Mouse (Mus musculus) adrenal gland, postnatal 10 days (tissue): ENCODE measurements around the gene Mrgpra6. TPM values are rescaled to one million over a fixed set of nuclear protein-coding genes. Genes with fewer than 3 reads are reported as not detected.

Source experiments
- DNase-seq: peaks from one replicate; pipeline ENCODE4 v3.0.0; 2021; ENCODE audit warnings: mixed read lengths
- long read RNA-seq, 2 experiments: library from polyadenylated mRNA; stranded (forward); transcript quantifications; one replicate each; pipeline ENCODE4 v2.0.0; 2021
- total RNA-seq, 2 experiments: library from RNA; stranded (reverse); gene quantifications; 2 replicates each; pipeline ENCODE4 v1.2.3; 2021

Gene Mrgpra6
- total RNA-seq = not detected
- long read RNA-seq, experiment 1 = 0 reads
- long read RNA-seq, experiment 2 = 0 reads

GRCm38 (mm10) chr7:47204830-47205229 is at the start of gene Mrgpra6:
TSS of gene Mrgpra6 (minus strand) at chr7:47204920.
- no peak for DNase-seq

- no peak for DNase-seq
Observed at GRCm38 (mm10) chr7:47252770-47253169, 48.0 kb upstream of the Mrgpra6 start, which contains the start of gene Mrgpra9. TSS of gene Mrgpra9 (minus strand) at chr7:47252848.

- DNase-seq = no peak
Observed at GRCm38 (mm10) chr7:47244658-47245057, 39.9 kb upstream of the Mrgpra6 start.

GRCm38 (mm10) chr7:47195271-47195670 is 9.4 kb downstream of the Mrgpra6 start:
- DNase-seq = no peak

GRCm38 (mm10) chr7:47170814-47171213 is 33.9 kb downstream of the Mrgpra6 start:
- DNase-seq = no peak

- no peak for DNase-seq
Observed at GRCm38 (mm10) chr7:47165028-47165427, 39.7 kb downstream of the Mrgpra6 start.

GRCm38 (mm10) chr7:47163203-47163602 is 41.5 kb downstream of the Mrgpra6 start:
- DNase-seq = no peak

GRCm38 (mm10) chr7:47158451-47158850 is 46.3 kb downstream of the Mrgpra6 start:
- DNase-seq = no peak

GRCm38 (mm10) chr7:47157743-47158142 is 47.0 kb downstream of the Mrgpra6 start:
- DNase-seq = no peak

- DNase-seq = no peak
Observed at GRCm38 (mm10) chr7:47155849-47156248, 48.9 kb downstream of the Mrgpra6 start.

GRCm38 (mm10) chr7:47155396-47155795 is 49.3 kb downstream of the Mrgpra6 start:
- DNase-seq = no peak

- DNase-seq = peak; percentile 56
Observed at GRCm38 (mm10) chr7:47150420-47151061, 54.2 kb downstream of the Mrgpra6 start.

GRCm38 (mm10) chr7:47148298-47148697 is 56.4 kb downstream of the Mrgpra6 start:
- DNase-seq = no peak

- peak; percentile 64 for DNase-seq
Observed at GRCm38 (mm10) chr7:47146034-47146812, 58.5 kb downstream of the Mrgpra6 start.

- peak; percentile 8 for DNase-seq
Observed at GRCm38 (mm10) chr7:47144299-47144698, 60.4 kb downstream of the Mrgpra6 start.

- no peak for DNase-seq
Observed at GRCm38 (mm10) chr7:47139823-47140325, 64.8 kb downstream of the Mrgpra6 start.

Other genes with a start within 250 kb of the Mrgpra6 start
- 10 to 100 TPM; 22.8 TPM for gene Uevld, start 246.4 kb downstream of the Mrgpra6 start, total RNA-seq
- not detected for gene Gm9999, start 221.3 kb downstream of the Mrgpra6 start, total RNA-seq
- gene Spty2d1, start 196.5 kb downstream of the Mrgpra6 start, total RNA-seq = 10 to 100 TPM; 14.4 to 19.3 TPM
- 10 to 100 TPM; 27.0 to 32.5 TPM for gene Tmem86a, start 154.3 kb downstream of the Mrgpra6 start, total RNA-seq
- 1 to 10 TPM in 1 of 2 experiments, under 1 TPM in 1; 0.81 to 1.5 TPM for gene Ptpn5, start 71.2 kb downstream of the Mrgpra6 start, total RNA-seq
- gene Mrgpra9, start 47.9 kb upstream of the Mrgpra6 start, total RNA-seq = not detected
- not detected for gene Mrgpra1, start 149.3 kb upstream of the Mrgpra6 start, total RNA-seq
- not detected for gene Mrgpra2a, start 247.2 kb upstream of the Mrgpra6 start, total RNA-seq